Mouse (Mus musculus): ENCODE measurements around the gene Cops6. TPM values are rescaled to one million over a fixed set of nuclear protein-coding genes. Genes with fewer than 3 reads are reported as not detected.

Gene Cops6
- polyA plus RNA-seq, 1 experiment from 2014 or later, result 251 TPM

DNA sequence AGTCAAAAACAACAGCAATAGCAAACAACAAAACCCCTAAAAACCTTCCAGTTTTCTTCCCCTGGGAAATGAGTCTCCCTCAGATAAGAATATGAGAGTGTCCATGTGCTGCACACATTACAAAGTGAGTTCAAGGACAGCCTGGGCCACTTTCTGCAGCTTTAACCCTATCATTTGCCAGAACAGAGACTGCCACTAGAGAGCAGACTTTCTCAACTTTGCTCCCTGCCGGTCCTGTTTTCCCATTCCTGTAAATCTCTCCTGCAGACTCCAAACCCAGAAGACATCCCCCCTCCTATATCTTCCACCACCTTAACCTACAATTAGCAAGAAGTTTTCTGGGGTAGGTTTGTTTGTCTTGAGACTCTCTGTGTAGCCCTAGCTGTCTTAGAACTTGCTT is 38.7 kb downstream of the Cops6 start:
- DNase-seq (ENCODE audit: low spot score), result no peak

GRCm38 (mm10) chr5:138202086-138202485 is 41.2 kb downstream of the Cops6 start:
- DNase-seq (ENCODE audit: low spot score), result no peak
- Histone ChIP-seq H3K36me3 (ENCODE audit: control insufficient read depth, insufficient read depth, low read length) (no peaks in the 10 kb centered on the region), H3K4me3 (ENCODE audit: low read depth, low read length) (no peak overlapping the region), H3K4me1 (replicated peaks; ENCODE audit: control insufficient read depth, insufficient read depth, low read length) (no peaks in the 10 kb centered on the region), H3K27ac (ENCODE audit: low read depth, low read length) (no peak overlapping the region), H3K27me3 (replicated peaks; ENCODE audit: control insufficient read depth, insufficient read depth, low read length) (no peaks in the 10 kb centered on the region), H3K4me2 (no peak overlapping the region), H3K9ac (ENCODE audit: low read depth, low read length) (no peak overlapping the region), H3K9me3 (ENCODE audit: control insufficient read depth, low read length) (no peaks in the 10 kb centered on the region; the same call in 1 of the 2 replicates)
- WGBS, result 82% methylated on average over 3 of the region's 3 CpGs
- no peak for ATAC-seq (replicated peaks; ENCODE audit: low FRiP score)

More for the DNA sequence above, 38.7 kb downstream of the Cops6 start:
- no peaks in the 10 kb centered on the region for H3K9me3 ChIP-seq (ENCODE audit: control insufficient read depth, low read length)
- H3K4me3 ChIP-seq (ENCODE audit: low read depth, low read length), result no peak overlapping the region
- no peak overlapping the region for H3K27ac ChIP-seq (ENCODE audit: low read depth, low read length)
- 10% methylated on average over 1 of the region's 1 CpGs for WGBS
- no peak overlapping the region for H3K9ac ChIP-seq (ENCODE audit: low read depth, low read length)
- no peaks in the 10 kb centered on the region for H3K27me3 ChIP-seq (replicated peaks; ENCODE audit: control insufficient read depth, insufficient read depth, low read length)
- no peak for ATAC-seq (replicated peaks; ENCODE audit: low FRiP score)
- H3K36me3 ChIP-seq (ENCODE audit: control insufficient read depth, insufficient read depth, low read length), result no peaks in the 10 kb centered on the region
- no peaks in the 10 kb centered on the region; the same call in 1 of the 2 replicates for H3K4me1 ChIP-seq (replicated peaks; ENCODE audit: control insufficient read depth, insufficient read depth, low read length)
- H3K4me2 ChIP-seq, result no peak overlapping the region

- H3K9ac ChIP-seq (ENCODE audit: low read depth, low read length), result no peak overlapping the region
- WGBS, result 89% methylated on average over 1 of the region's 1 CpGs
- DNase-seq (ENCODE audit: low spot score) (no peak), ATAC-seq (replicated peaks; ENCODE audit: low FRiP score) (no peak)
- no peaks in the 10 kb centered on the region for H3K36me3 ChIP-seq (ENCODE audit: control insufficient read depth, insufficient read depth, low read length)
- no peak overlapping the region for H3K4me2 ChIP-seq
- no peaks in the 10 kb centered on the region for H3K4me1 ChIP-seq (replicated peaks; ENCODE audit: control insufficient read depth, insufficient read depth, low read length)
- H3K27me3 ChIP-seq (replicated peaks; ENCODE audit: control insufficient read depth, insufficient read depth, low read length), result no peaks in the 10 kb centered on the region
- H3K4me3 ChIP-seq (ENCODE audit: low read depth, low read length), result no peak overlapping the region
- no peak overlapping the region for H3K27ac ChIP-seq (ENCODE audit: low read depth, low read length)
- no peaks in the 10 kb centered on the region; the same call in 1 of the 2 replicates for H3K9me3 ChIP-seq (ENCODE audit: control insufficient read depth, low read length)
Observed at GRCm38 (mm10) chr5:138207253-138207652, 46.4 kb downstream of the Cops6 start.

DNA sequence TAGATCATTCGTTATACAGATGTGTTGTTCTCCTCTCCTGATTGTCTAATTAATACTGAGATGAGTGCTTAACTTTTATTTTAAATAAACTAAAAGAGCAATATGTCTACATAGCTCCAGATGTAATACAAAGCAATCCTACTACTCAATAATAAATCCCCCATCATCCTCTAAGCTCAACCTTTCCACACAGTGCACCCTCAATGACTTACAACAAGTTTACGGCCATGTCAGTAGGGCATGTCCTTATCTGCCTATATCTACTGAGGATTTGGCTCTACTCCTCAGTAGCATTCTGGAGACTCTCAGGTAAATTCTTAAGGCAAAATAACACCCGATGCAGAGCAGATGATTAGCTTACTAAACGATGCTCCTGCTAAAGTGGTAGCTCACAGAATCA is 47.0 kb downstream of the Cops6 start:
- no peak for ATAC-seq (replicated peaks; ENCODE audit: low FRiP score)
- H3K4me2 ChIP-seq, result no peak overlapping the region
- WGBS, result 80% methylated on average over 4 of the region's 4 CpGs

More for the DNA sequence above, 47.0 kb downstream of the Cops6 start:
- H3K4me3 ChIP-seq (ENCODE audit: low read depth, low read length), result no peak overlapping the region
- no peak overlapping the region for H3K9ac ChIP-seq (ENCODE audit: low read depth, low read length)
- no peaks in the 10 kb centered on the region for H3K4me1 ChIP-seq (replicated peaks; ENCODE audit: control insufficient read depth, insufficient read depth, low read length)
- H3K36me3 ChIP-seq (ENCODE audit: control insufficient read depth, insufficient read depth, low read length), result no peaks in the 10 kb centered on the region
- H3K27me3 ChIP-seq (replicated peaks; ENCODE audit: control insufficient read depth, insufficient read depth, low read length), result no peaks in the 10 kb centered on the region
- no peak overlapping the region for H3K27ac ChIP-seq (ENCODE audit: low read depth, low read length)
- DNase-seq (ENCODE audit: low spot score), result no peak
- no peaks in the 10 kb centered on the region; the same call in 1 of the 2 replicates for H3K9me3 ChIP-seq (ENCODE audit: control insufficient read depth, low read length)

MicroRNAs within 50 kb of the gene (microRNA counts, 519-probe panel; counts per million panel counts)
- microRNA mmu-miR-106b, result 6,723 counts per million, percentile 83 among the panel's probes with 10 or more counts
- 7,559 counts per million, percentile 92 among the panel's probes with 10 or more counts for microRNA mmu-miR-25
- microRNA mmu-miR-93, result 6,688 counts per million, percentile 82 among the panel's probes with 10 or more counts

Small RNA genes within 50 kb of the gene (microRNA-seq; reads per million reads assigned to microRNA genes)
- 8,591 reads per million, percentile 93 among the genes with 10 or more reads in this experiment for gene Mir106b (ENCODE audit: borderline number of aligned reads)
- gene Mir25 (ENCODE audit: borderline number of aligned reads), result 976 reads per million, percentile 71 among the genes with 10 or more reads in this experiment
- 19,114 reads per million, percentile 97 among the genes with 10 or more reads in this experiment for gene Mir93 (ENCODE audit: borderline number of aligned reads)

Other genes starting within 250 kb of the Cops6 start
- gene Cyp3a13, start 239.5 kb upstream of the Cops6 start, polyA plus RNA-seq (2014; fragmentation: Nextera tagmentation; extraction: Ambion mirVana), result 0.79 and 0.95 TPM in 2 replicates
- gene Gjc3, start 198.0 kb upstream of the Cops6 start, polyA plus RNA-seq (2014; fragmentation: Nextera tagmentation; extraction: Ambion mirVana), result 0.14 TPM in 1 of 2 replicates, not detected in the other
- gene Azgp1, start 179.6 kb upstream of the Cops6 start, polyA plus RNA-seq (2014; fragmentation: Nextera tagmentation; extraction: Ambion mirVana), result not detected in 2 replicates
- gene Smok3a, start 139.8 kb upstream of the Cops6 start, polyA plus RNA-seq (2014; fragmentation: Nextera tagmentation; extraction: Ambion mirVana), result not detected in 2 replicates
- not detected in 2 replicates for gene Smok3b, start 139.6 kb upstream of the Cops6 start, polyA plus RNA-seq (2014; fragmentation: Nextera tagmentation; extraction: Ambion mirVana)
- gene Smok3c, start 107.9 kb upstream of the Cops6 start, polyA plus RNA-seq (2014; fragmentation: Nextera tagmentation; extraction: Ambion mirVana), result not detected in 2 replicates
- 15.8 and 18.0 TPM in 2 replicates for gene Zkscan1, start 76.0 kb upstream of the Cops6 start, polyA plus RNA-seq (2014; fragmentation: Nextera tagmentation; extraction: Ambion mirVana)
- gene Zscan21, start 44.2 kb upstream of the Cops6 start, polyA plus RNA-seq (2014; fragmentation: Nextera tagmentation; extraction: Ambion mirVana), result 33.9 TPM in 2 replicates
- gene Zfp113, start 5.3 kb upstream of the Cops6 start, polyA plus RNA-seq (2014; fragmentation: Nextera tagmentation; extraction: Ambion mirVana), result 8.0 and 9.0 TPM in 2 replicates
- 11.3 and 14.2 TPM in 2 replicates for gene Ap4m1, start 10.9 kb downstream of the Cops6 start, polyA plus RNA-seq (2014; fragmentation: Nextera tagmentation; extraction: Ambion mirVana)
- gene Mcm7, start 11.4 kb downstream of the Cops6 start, polyA plus RNA-seq (2014; fragmentation: Nextera tagmentation; extraction: Ambion mirVana), result 308 and 341 TPM in 2 replicates
- gene Taf6, start 26.4 kb downstream of the Cops6 start, polyA plus RNA-seq (2014; fragmentation: Nextera tagmentation; extraction: Ambion mirVana), result 91.9 and 95.0 TPM in 2 replicates
- 36.0 and 38.7 TPM in 2 replicates for gene Cnpy4, start 26.4 kb downstream of the Cops6 start, polyA plus RNA-seq (2014; fragmentation: Nextera tagmentation; extraction: Ambion mirVana)
- 5.8 and 6.3 TPM in 2 replicates for gene Mblac1, start 33.2 kb downstream of the Cops6 start, polyA plus RNA-seq (2014; fragmentation: Nextera tagmentation; extraction: Ambion mirVana)
- not detected in 2 replicates for gene Nxpe5, start 64.8 kb downstream of the Cops6 start, polyA plus RNA-seq (2014; fragmentation: Nextera tagmentation; extraction: Ambion mirVana)
- gene Lamtor4, start 94.4 kb downstream of the Cops6 start, polyA plus RNA-seq (2014; fragmentation: Nextera tagmentation; extraction: Ambion mirVana), result 40.3 and 49.2 TPM in 2 replicates
- 6.8 and 7.2 TPM in 2 replicates for gene BC037034, start 103.0 kb downstream of the Cops6 start, polyA plus RNA-seq (2014; fragmentation: Nextera tagmentation; extraction: Ambion mirVana)
- 0.60 and 0.96 TPM in 2 replicates for gene Gal3st4, start 111.8 kb downstream of the Cops6 start, polyA plus RNA-seq (2014; fragmentation: Nextera tagmentation; extraction: Ambion mirVana)
- 0.05 and 0.12 TPM in 2 replicates for gene Gm43720, start 118.9 kb downstream of the Cops6 start, polyA plus RNA-seq (2014; fragmentation: Nextera tagmentation; extraction: Ambion mirVana)
- 1.9 and 2.7 TPM in 2 replicates for gene Gpc2, start 118.9 kb downstream of the Cops6 start, polyA plus RNA-seq (2014; fragmentation: Nextera tagmentation; extraction: Ambion mirVana)
- 7.1 and 8.1 TPM in 2 replicates for gene Stag3, start 119.2 kb downstream of the Cops6 start, polyA plus RNA-seq (2014; fragmentation: Nextera tagmentation; extraction: Ambion mirVana)
- 0.39 and 0.47 TPM in 2 replicates for gene Pvrig, start 180.9 kb downstream of the Cops6 start, polyA plus RNA-seq (2014; fragmentation: Nextera tagmentation; extraction: Ambion mirVana)

Data from liver, embryonic 11.5 days (tissue).